Mouse (Mus musculus) embryonic fibroblast, embryonic 13.5 days (primary cell): ENCODE data around the gene Lmbr1l.

ENCODE experiments used
- CTCF ChIP-seq: IDR thresholded peaks from 2 replicates; pipeline ENCODE4 v1.5.1; 2011; ENCODE audit warnings: mild to moderate bottlenecking, control low read depth, low read length, moderate library complexity, borderline replicate concordance; ENCODE audit not compliant: insufficient read depth
- POLR2A ChIP-seq: IDR thresholded peaks from 2 replicates; pipeline ENCODE4 v1.6.1; 2011; ENCODE audit warnings: low read depth, mild to moderate bottlenecking, control low read depth, low read length, moderate library complexity

DNA sequence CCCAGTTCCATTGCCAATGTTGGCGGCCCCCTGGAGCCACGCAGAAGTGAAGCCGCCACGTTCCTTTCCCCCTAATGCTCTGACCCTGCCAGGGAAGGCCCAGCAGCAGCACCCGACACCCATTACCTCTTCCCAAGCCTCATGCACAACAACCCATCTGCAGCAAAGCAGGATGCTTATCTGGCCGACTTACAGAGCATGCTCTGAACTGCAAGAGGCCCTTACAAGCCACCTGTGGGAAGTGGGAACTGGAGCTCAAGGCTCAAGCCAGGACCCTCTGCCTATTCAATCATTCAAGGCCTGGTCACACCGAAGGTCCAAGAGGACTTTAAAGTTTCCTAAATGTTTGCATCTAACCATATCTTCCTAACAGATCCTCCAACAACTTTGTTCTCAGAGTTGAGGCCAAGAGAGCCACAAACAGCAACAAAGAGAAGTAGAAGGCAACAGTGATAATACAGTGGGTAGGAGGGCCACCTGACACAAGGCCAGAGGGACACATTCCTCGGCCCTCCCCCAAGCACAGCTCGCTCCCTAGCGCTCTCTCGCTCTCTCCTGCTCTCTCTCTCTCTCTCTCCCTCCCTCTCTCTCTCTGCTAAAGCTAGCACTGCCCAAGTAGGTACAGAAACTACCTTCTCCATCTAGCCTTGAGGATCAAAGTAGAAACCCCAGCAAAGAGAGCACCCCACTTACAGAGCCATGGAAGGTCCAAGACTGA, 49.5 kb downstream of the Lmbr1l start:
- no peak for TF ChIP-seq POLR2A
- no peak for TF ChIP-seq CTCF
